Mouse (Mus musculus) heart, adult 8-10 months (tissue): Measurements from ENCODE around the gene Coq3. TPM values are rescaled to one million over a fixed set of nuclear protein-coding genes. Genes with fewer than 3 reads are reported as not detected.

ENCODE experiments used
- total RNA-seq, 4 experiments: library from RNA; stranded (reverse); gene quantifications; 2 replicates each; pipeline ENCODE4 v1.2.4; 2022

Gene Coq3
- total RNA-seq, 4 experiments from 2014 or later: 36.0 to 42.4 (median 38.5) TPM

Other genes with a start within 250 kb of the Coq3 start
- gene Prdm13, start 193.7 kb upstream of the Coq3 start, total RNA-seq: not detected
- 10 to 100 TPM; 10.3 to 13.9 (median 11.5) TPM for gene Ccnc, start 152.0 kb upstream of the Coq3 start, total RNA-seq
- gene Usp45, start 112.5 kb upstream of the Coq3 start, total RNA-seq: 10 to 100 TPM; 10.9 to 14.0 (median 13.6) TPM
- gene Tstd3, start 112.5 kb upstream of the Coq3 start, total RNA-seq: 10 to 100 TPM; 14.1 to 22.0 (median 19.2) TPM
- 10 to 100 TPM; 19.9 to 35.3 (median 27.3) TPM for gene Pnisr, start 32.1 kb upstream of the Coq3 start, total RNA-seq
- gene Faxc, start 51.7 kb downstream of the Coq3 start, total RNA-seq: 1 to 10 TPM; 1.4 to 2.0 (median 1.6) TPM